Mouse (Mus musculus) embryonic facial prominence, embryonic 10.5 days (tissue): ENCODE results near the gene Nfic. TPM values are rescaled to one million over a fixed set of nuclear protein-coding genes. Genes with fewer than 3 reads are reported as not detected.

Source experiments
- DNase-seq: peaks from one replicate; pipeline ENCODE4 v3.0.0-alpha.2; 2017; ENCODE audit warnings: low spot score
- H3K27ac ChIP-seq: fragments of 300-500 bp; sonication (generic); replicated peaks from 2 replicates; pipeline ENCODE4 v1.5.1; 2016; ENCODE audit warnings: mild to moderate bottlenecking
- H3K27me3 ChIP-seq: fragments of 300-500 bp; sonication (generic); replicated peaks from 2 replicates; pipeline ENCODE4 v1.6.1; 2016; ENCODE audit warnings: low read depth, mild to moderate bottlenecking; ENCODE audit not compliant: poor library complexity, severe bottlenecking
- H3K36me3 ChIP-seq: fragments of 300-500 bp; sonication (generic); replicated peaks from 2 replicates; pipeline ENCODE4 v1.6.1; 2016; ENCODE audit warnings: mild to moderate bottlenecking, moderate library complexity
- H3K4me1 ChIP-seq: fragments of 300-500 bp; sonication (generic); 2 replicates; pipeline ENCODE4 v1.6.1; 2016
- H3K4me3 ChIP-seq: fragments of 300-500 bp; sonication (generic); 2 replicates; pipeline ENCODE4 v1.5.1; 2016; ENCODE audit warnings: mild to moderate bottlenecking, moderate library complexity
- H3K9me3 ChIP-seq: fragments of 300-500 bp; sonication (generic); 2 replicates; pipeline ENCODE4 v1.6.1; 2016; ENCODE audit warnings: mild to moderate bottlenecking
- WGBS: fragments of 180-500 bp; shearing (Covaris S2); methylation state at CpG from one replicate; pipeline ENCODE4 v1.1.7; 2016; 5-methylcytosine and 5-hydroxymethylcytosine counted together
- polyA plus RNA-seq: library from polyadenylated mRNA; unstranded; fragments of >200 nt; fragmentation: Nextera tagmentation; extraction: Ambion mirVana; gene quantifications from 2 replicates; pipeline ENCODE4 v1.2.1, GENCODE M21; 2016

Nfic gene
- polyA plus RNA-seq, 1 experiment from 2014 or later, result 20.2 TPM

GRCm38 (mm10) chr10:81494260-81495041 lies 39.0 kb upstream of the Nfic start:
- no peak for DNase-seq
- Histone ChIP-seq H3K27ac (no peak overlapping the region), H3K36me3 (peaks cover 50% of the 10 kb centered on the region), H3K27me3 (no peaks in the 10 kb centered on the region), H3K4me3 (peak overlapping the region; percentile 93), H3K4me1 (peaks cover 41% of the 10 kb centered on the region), H3K9me3 (no peaks in the 10 kb centered on the region)
- 91% methylated on average over 11 of the region's 11 CpGs for WGBS

DNA sequence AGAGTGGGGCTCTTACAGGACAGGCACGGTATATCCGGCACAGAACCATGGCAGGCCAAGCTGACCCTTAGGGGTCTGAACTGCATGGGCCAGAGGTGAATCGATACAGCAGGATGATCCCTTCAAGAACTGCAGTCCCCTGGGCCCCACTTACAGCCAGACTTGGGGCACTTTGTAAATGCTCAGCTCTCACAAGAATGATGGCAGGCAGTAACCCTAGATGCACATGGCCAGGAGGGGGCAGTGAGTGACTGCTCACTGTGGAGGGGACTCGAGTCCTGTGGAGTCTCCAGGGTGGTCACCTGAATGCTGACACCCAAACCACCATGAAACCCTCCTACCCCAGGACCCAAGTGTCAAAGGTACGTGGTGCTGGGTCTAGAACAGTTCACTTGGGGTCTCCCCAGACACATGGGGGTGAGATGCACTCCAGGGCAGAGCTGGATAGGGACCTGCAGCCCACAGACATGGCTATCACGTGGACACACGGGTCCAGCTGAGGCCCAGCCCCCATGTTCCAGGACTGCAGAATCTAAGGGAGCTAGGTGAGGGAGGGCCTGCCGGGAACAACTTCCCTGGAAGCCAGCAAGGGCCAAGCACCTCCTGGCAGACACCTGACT lies 38.3 kb upstream of the Nfic start:
- 86% methylated on average over 8 of the region's 8 CpGs for WGBS
- DNase-seq, result no peak
- Histone ChIP-seq H3K27me3 (no peaks in the 10 kb centered on the region), H3K9me3 (no peaks in the 10 kb centered on the region), H3K4me3 (peak overlapping the region; percentile 93; the same call in 1 of the 2 replicates), H3K27ac (no peak overlapping the region), H3K4me1 (peaks cover 38% of the 10 kb centered on the region), H3K36me3 (peaks cover 57% of the 10 kb centered on the region)

DNA sequence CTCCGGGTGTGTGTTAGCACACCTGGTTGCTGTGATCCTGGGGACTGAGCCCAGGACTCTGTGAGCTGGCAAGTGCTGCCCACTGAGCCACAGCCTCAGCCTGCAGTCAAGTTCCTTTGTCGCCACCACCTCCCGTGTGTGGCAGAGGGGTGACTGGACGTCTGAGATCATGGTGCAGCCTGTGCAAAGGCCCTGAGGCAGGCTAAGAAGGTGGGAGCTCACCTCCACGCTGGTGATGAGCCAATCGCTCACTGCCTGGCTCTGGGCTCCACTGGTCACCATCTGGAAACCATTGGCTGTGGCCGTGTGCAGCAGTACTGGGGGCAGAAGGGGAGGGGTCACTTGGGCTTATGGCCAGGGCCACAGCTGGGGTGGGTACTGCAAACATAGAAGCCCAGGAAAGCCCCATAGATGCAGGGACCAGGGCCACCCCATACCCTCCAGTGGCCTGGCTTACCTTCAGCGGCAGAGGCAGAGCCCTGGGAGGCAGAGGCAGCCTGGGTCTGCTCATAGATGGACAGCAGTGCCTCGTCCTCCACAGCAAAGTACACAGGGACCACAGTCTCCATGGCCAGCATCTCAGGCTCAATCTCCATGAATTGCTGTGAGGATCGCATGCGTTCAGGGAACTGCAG lies 37.3 kb upstream of the Nfic start:
- 0 out of 2 replicates have a peak overlapping the region, but pooled peaks have one; percentile 12 for H3K27ac ChIP-seq
- no peaks in the 10 kb centered on the region for H3K27me3 ChIP-seq
- H3K4me1 ChIP-seq, result peaks cover 36% of the 10 kb centered on the region
- DNase-seq, result no peak
- H3K9me3 ChIP-seq, result no peaks in the 10 kb centered on the region
- H3K4me3 ChIP-seq, result no peak overlapping the region
- WGBS, result 83% methylated on average over 11 of the region's 11 CpGs
- peaks cover 67% of the 10 kb centered on the region for H3K36me3 ChIP-seq

- H3K36me3 ChIP-seq, result peaks cover 84% of the 10 kb centered on the region
- H3K4me1 ChIP-seq, result peaks cover 31% of the 10 kb centered on the region
- H3K27me3 ChIP-seq, result no peaks in the 10 kb centered on the region
- DNase-seq, result no peak
- no peaks in the 10 kb centered on the region for H3K9me3 ChIP-seq
- 94% methylated on average over 9 of the region's 9 CpGs for WGBS
- no peak overlapping the region for H3K27ac ChIP-seq
- H3K4me3 ChIP-seq, result no peak overlapping the region
These were observed 35.6 kb upstream of the Nfic start for GRCm38 (mm10) chr10:81491018-81491417.

DNA sequence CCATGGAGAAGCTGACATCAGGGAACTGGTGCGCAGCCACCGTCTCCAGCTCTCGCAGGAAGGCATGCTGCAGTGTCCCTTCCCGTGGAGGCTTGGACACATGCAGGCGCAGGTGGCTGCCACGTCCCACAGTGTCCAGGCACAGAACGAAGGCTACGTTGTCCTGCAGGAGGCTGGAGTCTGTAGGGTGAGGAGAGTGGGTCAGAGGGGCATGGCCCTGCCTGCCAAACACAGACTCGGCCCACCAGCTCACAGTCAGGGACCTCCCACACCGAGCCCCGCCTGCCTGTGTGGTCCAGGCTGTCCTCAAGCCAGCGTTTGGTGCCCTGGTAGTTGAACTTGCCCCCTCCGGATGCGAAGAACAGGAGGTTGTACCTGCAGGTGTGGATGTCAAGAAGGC lies 34.5 kb upstream of the Nfic start:
- peaks cover 22% of the 10 kb centered on the region for H3K4me1 ChIP-seq
- H3K27me3 ChIP-seq, result no peaks in the 10 kb centered on the region
- no peak overlapping the region for H3K4me3 ChIP-seq
- no peak for DNase-seq
- peaks cover 87% of the 10 kb centered on the region for H3K36me3 ChIP-seq
- no peaks in the 10 kb centered on the region for H3K9me3 ChIP-seq
- no peak overlapping the region for H3K27ac ChIP-seq
- 84% methylated on average over 14 of the region's 14 CpGs for WGBS

DNA sequence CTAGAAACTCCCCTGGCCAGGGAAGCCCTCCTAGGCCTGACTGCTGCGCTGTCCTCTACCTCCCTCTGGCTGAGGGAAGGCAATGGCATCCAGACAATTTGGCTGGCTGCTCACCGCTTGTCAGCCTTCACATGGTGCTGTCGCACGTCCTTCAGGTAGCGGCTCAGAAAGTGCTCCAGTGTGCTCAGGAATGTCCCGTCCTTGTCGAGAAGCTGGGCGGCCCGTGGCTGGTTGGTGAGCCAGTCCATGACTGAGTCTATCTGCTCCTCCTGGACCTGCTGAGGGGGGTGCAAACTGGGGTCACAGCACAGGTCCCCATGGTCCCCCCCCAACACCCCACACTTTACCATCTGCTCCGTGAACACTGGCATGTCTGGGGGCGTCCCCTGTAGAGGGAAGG lies 32.6 kb upstream of the Nfic start:
- no peaks in the 10 kb centered on the region for H3K9me3 ChIP-seq
- no peak overlapping the region for H3K27ac ChIP-seq
- H3K4me1 ChIP-seq, result peaks cover 12% of the 10 kb centered on the region
- H3K36me3 ChIP-seq, result peaks cover 73% of the 10 kb centered on the region
- H3K4me3 ChIP-seq, result no peak overlapping the region
- 87% methylated on average over 11 of the region's 11 CpGs for WGBS
- DNase-seq, result no peak
- peaks cover under 1% of the 10 kb centered on the region; the same call in 1 of the 2 replicates for H3K27me3 ChIP-seq

- H3K4me3 ChIP-seq, result no peak overlapping the region
- 90% methylated on average over 10 of the region's 10 CpGs for WGBS
- DNase-seq, result no peak
- peaks cover 18% of the 10 kb centered on the region for H3K4me1 ChIP-seq
- H3K9me3 ChIP-seq, result no peaks in the 10 kb centered on the region
- H3K27ac ChIP-seq, result no peak overlapping the region
- H3K27me3 ChIP-seq, result peaks cover 16% of the 10 kb centered on the region
- H3K36me3 ChIP-seq, result peaks cover 58% of the 10 kb centered on the region
These were observed 31.1 kb upstream of the Nfic start for GRCm38 (mm10) chr10:81486496-81486895.

DNA sequence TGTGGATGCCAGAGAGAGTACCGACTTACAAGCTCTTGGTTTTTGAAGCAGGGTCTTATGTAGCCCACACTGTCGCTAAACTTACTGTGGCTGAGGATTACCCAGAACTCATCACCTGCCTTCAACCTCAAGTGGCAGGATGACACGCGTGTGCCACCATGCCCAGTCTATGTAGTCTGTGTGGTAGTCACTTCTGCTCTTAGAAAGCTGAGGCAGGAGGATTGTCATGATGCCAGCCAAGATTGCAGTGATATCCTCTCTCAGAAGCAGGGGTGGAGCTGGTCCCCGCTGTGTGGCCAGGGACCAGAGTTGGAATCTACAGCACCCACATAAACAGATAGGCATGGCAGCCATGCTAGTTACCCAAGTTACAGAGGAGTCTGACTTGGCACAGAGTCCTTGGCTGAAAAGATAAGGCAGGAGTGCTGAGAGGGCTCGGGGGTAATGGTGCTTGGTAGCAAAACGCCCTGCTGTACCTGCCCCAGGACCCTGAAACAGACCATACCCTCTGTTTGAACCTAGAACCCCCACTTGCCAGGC lies 30.1 kb upstream of the Nfic start:
- H3K9me3 ChIP-seq, result no peaks in the 10 kb centered on the region
- 75% methylated on average over 7 of the region's 7 CpGs for WGBS
- DNase-seq, result no peak
- peaks cover 26% of the 10 kb centered on the region for H3K27me3 ChIP-seq
- H3K36me3 ChIP-seq, result peaks cover 48% of the 10 kb centered on the region
- H3K27ac ChIP-seq, result no peak overlapping the region
- H3K4me3 ChIP-seq, result no peak overlapping the region
- H3K4me1 ChIP-seq, result peaks cover 18% of the 10 kb centered on the region

DNA sequence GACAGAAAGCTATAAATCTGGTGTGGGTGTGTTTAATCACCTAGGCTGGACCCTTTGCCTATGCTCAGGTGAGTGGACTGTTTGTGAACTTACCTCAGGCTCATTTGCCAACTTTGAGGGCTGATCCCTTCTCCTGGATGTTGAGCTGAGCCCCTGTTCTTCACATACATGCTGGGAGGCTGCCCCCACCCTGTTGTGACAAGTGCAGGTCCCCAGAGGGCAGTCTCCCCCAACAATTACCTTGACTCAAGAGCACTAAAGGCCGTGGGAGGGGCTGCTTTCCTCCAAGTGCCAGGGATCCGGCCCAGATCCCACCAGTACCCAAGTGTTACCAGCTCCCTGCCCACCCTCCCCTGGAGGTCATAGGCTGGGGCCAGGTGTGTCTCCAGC lies 29.6 kb upstream of the Nfic start:
- Histone ChIP-seq H3K4me3 (no peak overlapping the region), H3K27ac (no peak overlapping the region), H3K4me1 (peaks cover 18% of the 10 kb centered on the region), H3K27me3 (peaks cover 31% of the 10 kb centered on the region), H3K36me3 (peaks cover 43% of the 10 kb centered on the region), H3K9me3 (no peaks in the 10 kb centered on the region)
- 38% methylated on average over 2 of the region's 2 CpGs for WGBS
- no peak for DNase-seq

DNA sequence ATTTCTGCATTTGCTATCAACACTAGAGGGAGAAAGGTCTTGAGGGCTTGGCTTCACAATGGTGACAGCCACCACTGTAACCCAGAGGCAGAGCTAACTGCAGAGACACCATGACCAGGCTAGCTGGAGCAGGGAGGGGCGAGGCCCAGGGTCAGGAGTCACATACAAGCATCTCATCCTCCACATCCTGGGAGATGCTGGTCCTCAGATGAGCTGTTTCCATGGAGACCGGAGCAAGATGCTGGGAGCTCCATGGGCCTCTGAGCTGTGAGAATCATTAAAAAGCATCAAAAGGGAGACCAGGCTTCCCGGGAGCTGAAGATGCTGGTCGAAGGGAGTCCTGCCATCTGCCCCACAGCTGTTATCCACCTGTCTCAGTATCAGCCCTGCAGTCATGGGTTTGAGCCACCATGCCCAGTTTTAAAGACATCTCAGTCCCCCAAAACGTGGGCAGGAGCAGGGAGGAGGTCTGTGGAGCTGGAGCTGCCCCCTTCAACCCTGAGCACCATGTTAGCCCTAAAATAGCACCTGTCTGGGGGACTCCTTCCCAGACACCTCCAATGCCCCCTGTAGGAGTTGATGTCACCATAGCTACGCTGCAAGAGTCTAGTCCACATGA lies 29.1 kb upstream of the Nfic start:
- Histone ChIP-seq H3K27ac (no peak overlapping the region), H3K9me3 (no peaks in the 10 kb centered on the region), H3K27me3 (peaks cover 35% of the 10 kb centered on the region), H3K4me3 (no peak overlapping the region), H3K36me3 (peaks cover 38% of the 10 kb centered on the region), H3K4me1 (peaks cover 18% of the 10 kb centered on the region)
- no peak for DNase-seq
- 70% methylated on average over 6 of the region's 6 CpGs for WGBS

DNA sequence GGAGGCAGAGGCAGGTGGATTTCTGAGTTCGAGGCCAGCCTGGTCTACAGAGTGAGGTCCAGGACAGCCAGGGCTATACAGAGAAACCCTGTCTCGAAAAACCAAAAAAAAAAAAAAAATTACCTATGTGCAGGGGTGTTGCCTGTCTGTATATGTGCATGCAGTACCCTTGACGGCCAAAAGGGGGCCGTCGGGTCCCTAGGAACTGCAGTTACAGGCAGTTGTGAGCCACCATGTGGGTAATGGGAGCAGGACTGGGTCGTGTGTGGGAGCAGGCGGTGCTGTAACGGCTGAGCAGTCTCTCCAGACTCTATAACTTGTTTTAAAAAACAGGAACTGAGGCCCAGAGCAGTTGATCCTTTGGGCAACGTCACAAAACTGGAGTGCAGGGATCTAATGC lies 28.5 kb upstream of the Nfic start:
- 18% methylated on average over 9 of the region's 9 CpGs for WGBS
- Histone ChIP-seq H3K4me3 (no peak overlapping the region), H3K27me3 (peaks cover 36% of the 10 kb centered on the region), H3K36me3 (peaks cover 32% of the 10 kb centered on the region), H3K9me3 (no peaks in the 10 kb centered on the region), H3K4me1 (peaks cover 18% of the 10 kb centered on the region), H3K27ac (no peak overlapping the region)
- peak; percentile 57 for DNase-seq

- Histone ChIP-seq H3K4me3 (peak within 1 kb of the TSS; percentile 59), H3K27ac (peak within 1 kb of the TSS; percentile 44; the same call in 1 of the 2 replicates), H3K36me3 (peaks cover 18% of the 10 kb centered on the region), H3K4me1 (peaks cover 20% of the 10 kb centered on the region), H3K9me3 (no peaks in the 10 kb centered on the region), H3K27me3 (peaks cover 51% of the 10 kb centered on the region)
- DNase-seq, result peak; percentile 76
- WGBS, result under 1% methylated on average over 36 of the region's 36 CpGs
These were observed 27.1 kb upstream of the Nfic start, which contains the start of gene Celf5 for GRCm38 (mm10) chr10:81482533-81482889. Gene Celf5 (minus strand): TSS chr10:81482709.
